Mouse (Mus musculus) layer of hippocampus, postnatal 25 days (tissue): ENCODE measurements at regions not wholly inside any gene's neighbourhood (a gene's known extent, or its start where the extent isn't known, plus 50 kb on each side); places are given as distances from the start of the nearest gene placed in this dataset.
A peak's percentile ranks its signal among the peaks of the same experiment; 100 is the strongest.

Source experiments
- DNase-seq, 2 experiments: peaks; one replicate each; pipeline ENCODE4 v3.0.0; 2022; ENCODE audit warnings: mixed read lengths in 2 of 2, low spot score in 1 of 2; ENCODE audit errors: extremely low spot score in 1 of 2

GRCm38 (mm10) chr8:49631286-49631685 lies 787.5 kb upstream of the Tenm3 start:
- DNase-seq = no peak

- no peak for DNase-seq
Measured at GRCm38 (mm10) chr8:49627966-49628495, 784.3 kb upstream of the Tenm3 start.

- no peak for DNase-seq
Measured at GRCm38 (mm10) chr8:49595501-49595900, 751.8 kb upstream of the Tenm3 start.

- no peak for DNase-seq
Measured at GRCm38 (mm10) chr8:49567423-49567822, 723.7 kb upstream of the Tenm3 start.

GRCm38 (mm10) chr8:49563499-49564279 lies 719.9 kb upstream of the Tenm3 start:
- DNase-seq = no peak

GRCm38 (mm10) chr8:49562976-49563375 lies 719.2 kb upstream of the Tenm3 start:
- no peak for DNase-seq

GRCm38 (mm10) chr8:49555724-49556457 lies 712.1 kb upstream of the Tenm3 start:
- no peak for DNase-seq

GRCm38 (mm10) chr8:49553175-49553574 lies 709.4 kb upstream of the Tenm3 start:
- no peak for DNase-seq

GRCm38 (mm10) chr8:49543321-49543720 lies 699.6 kb upstream of the Tenm3 start:
- DNase-seq = peak in 1 of 2 experiments; percentile 21

GRCm38 (mm10) chr8:49541337-49541736 lies 697.6 kb upstream of the Tenm3 start:
- DNase-seq = no peak

- no peak for DNase-seq
Measured at GRCm38 (mm10) chr8:49533412-49534351, 689.9 kb upstream of the Tenm3 start.

- no peak for DNase-seq
Measured at GRCm38 (mm10) chr8:49529294-49529693, 685.5 kb upstream of the Tenm3 start.

- DNase-seq = no peak
Measured at GRCm38 (mm10) chr8:49492906-49493305, 649.2 kb upstream of the Tenm3 start.

GRCm38 (mm10) chr8:49485284-49485683 lies 641.5 kb upstream of the Tenm3 start:
- no peak for DNase-seq

- no peak for DNase-seq
Measured at GRCm38 (mm10) chr8:49481476-49481992, 637.8 kb upstream of the Tenm3 start.

GRCm38 (mm10) chr8:49465911-49466518 lies 622.3 kb upstream of the Tenm3 start:
- DNase-seq = no peak

GRCm38 (mm10) chr8:49465070-49465469 lies 621.3 kb upstream of the Tenm3 start:
- DNase-seq = no peak

- peak in 1 of 2 experiments; percentile 10 for DNase-seq
Measured at GRCm38 (mm10) chr8:49462602-49463001, 618.9 kb upstream of the Tenm3 start.

- DNase-seq = no peak
Measured at GRCm38 (mm10) chr8:49461724-49462473, 618.1 kb upstream of the Tenm3 start.
